Mouse (Mus musculus) hindbrain, embryonic 13.5 days (tissue): ENCODE measurements around the gene Tmem184a. TPM values are rescaled to one million over a fixed set of nuclear protein-coding genes. Genes with fewer than 3 reads are reported as not detected.

Experiments used
- ATAC-seq: fragments of 200-750 bp; cut with Nextera tagmentation; 2 replicates; pipeline ENCODE4 v1.8.0; 2017; ENCODE audit warnings: moderate TSS enrichment; ENCODE audit not compliant: low FRiP score
- H3K27ac ChIP-seq: fragments of 300-500 bp; sonication (generic); 2 replicates; pipeline ENCODE4 v1.5.1; 2015; ENCODE audit warnings: inconsistent platforms, mild to moderate bottlenecking, moderate library complexity
- H3K27me3 ChIP-seq: fragments of 300-500 bp; sonication (generic); 2 replicates; pipeline ENCODE4 v1.6.1; 2015; ENCODE audit warnings: mild to moderate bottlenecking, inconsistent platforms
- H3K36me3 ChIP-seq: fragments of 300-500 bp; sonication (generic); 2 replicates; pipeline ENCODE4 v1.6.1; 2015; ENCODE audit warnings: mild to moderate bottlenecking, inconsistent platforms
- H3K4me1 ChIP-seq: fragments of 300-500 bp; sonication (generic); replicated peaks from 2 replicates; pipeline ENCODE4 v1.6.1; 2015; ENCODE audit warnings: inconsistent platforms
- H3K4me2 ChIP-seq: fragments of 300-500 bp; sonication (generic); 2 replicates; pipeline ENCODE4 v1.6.1; 2015; ENCODE audit warnings: inconsistent platforms, mild to moderate bottlenecking, moderate library complexity
- H3K4me3 ChIP-seq: fragments of 300-500 bp; sonication (generic); 2 replicates; pipeline ENCODE4 v1.5.1; 2015; ENCODE audit warnings: mild to moderate bottlenecking, inconsistent platforms
- H3K9ac ChIP-seq: fragments of 300-500 bp; sonication (generic); 2 replicates; pipeline ENCODE4 v1.6.1; 2015; ENCODE audit warnings: mild to moderate bottlenecking, inconsistent platforms
- H3K9me3 ChIP-seq: fragments of 300-500 bp; sonication (generic); 2 replicates; pipeline ENCODE4 v1.6.1; 2016; ENCODE audit warnings: inconsistent platforms
- WGBS: fragments of 180-500 bp; shearing (Covaris S2); methylation state at CpG from one replicate; pipeline ENCODE4 v1.1.7; 2015; 5-methylcytosine and 5-hydroxymethylcytosine counted together
- polyA plus RNA-seq: library from polyadenylated mRNA; unstranded; fragments of >200 nt; fragmentation: Nextera tagmentation; extraction: Ambion mirVana; gene quantifications from 2 replicates; pipeline ENCODE4 v1.2.1, GENCODE M21; 2015

Tmem184a gene
- polyA plus RNA-seq, 1 experiment from 2014 or later: 0.12 TPM

DNA sequence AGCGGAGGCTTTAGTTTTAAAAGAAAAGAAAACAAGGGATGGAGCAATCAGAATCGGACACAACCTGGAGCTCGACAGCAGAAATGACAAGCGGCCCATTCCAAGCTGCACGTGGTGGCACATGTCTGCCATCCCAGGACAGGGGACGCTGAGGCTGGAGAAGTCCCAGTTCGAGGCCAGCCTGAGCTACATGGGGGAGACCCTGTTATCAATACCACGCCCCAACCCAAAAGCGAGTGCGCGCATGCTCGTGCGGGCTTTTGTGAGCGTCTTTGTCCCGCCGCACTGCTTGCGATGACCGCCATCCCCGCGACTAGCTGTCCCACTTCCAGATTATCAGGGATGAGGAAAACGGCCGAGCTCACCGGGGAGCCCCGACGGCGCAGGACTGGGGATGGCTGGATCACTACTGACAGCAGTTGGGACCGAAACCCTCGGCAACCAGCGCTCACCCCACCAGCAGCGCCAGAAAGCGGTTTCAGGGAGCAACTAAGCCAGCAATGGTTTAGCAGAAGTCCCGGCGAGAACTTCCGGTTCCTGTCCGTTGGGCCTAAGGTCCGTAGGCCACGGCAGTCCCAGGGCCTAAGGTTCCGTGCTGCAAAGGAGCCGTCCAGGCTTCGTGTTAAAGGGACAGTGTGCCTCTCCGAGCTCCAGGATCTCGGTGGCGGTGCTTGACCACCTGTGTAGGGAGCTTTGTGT is 6.8 kb upstream of the Tmem184a start, which contains the start of the genes Gm26938 and Psmg3:
Gm26938 (minus strand) TSS at position 51 of the 699 bp plus-strand sequence.
Psmg3 (minus strand) TSS at position 529 of the 699 bp plus-strand sequence.
- under 1% methylated on average over 43 of the region's 43 CpGs for WGBS
- Histone ChIP-seq H3K4me3 (peak within 1 kb of the TSS; percentile 69), H3K36me3 (peaks cover 29% of the 10 kb centered on the region), H3K4me1 (peaks cover 21% of the 10 kb centered on the region), H3K4me2 (peak within 1 kb of the TSS; percentile 94), H3K27me3 (0 out of 2 replicates have a peak, but pooled peaks cover 4% of the 10 kb centered on the region), H3K9me3 (no peaks in the 10 kb centered on the region), H3K9ac (peak within 1 kb of the TSS; percentile 80), H3K27ac (peak within 1 kb of the TSS; percentile 83)
- ATAC-seq: peak; percentile 86

DNA sequence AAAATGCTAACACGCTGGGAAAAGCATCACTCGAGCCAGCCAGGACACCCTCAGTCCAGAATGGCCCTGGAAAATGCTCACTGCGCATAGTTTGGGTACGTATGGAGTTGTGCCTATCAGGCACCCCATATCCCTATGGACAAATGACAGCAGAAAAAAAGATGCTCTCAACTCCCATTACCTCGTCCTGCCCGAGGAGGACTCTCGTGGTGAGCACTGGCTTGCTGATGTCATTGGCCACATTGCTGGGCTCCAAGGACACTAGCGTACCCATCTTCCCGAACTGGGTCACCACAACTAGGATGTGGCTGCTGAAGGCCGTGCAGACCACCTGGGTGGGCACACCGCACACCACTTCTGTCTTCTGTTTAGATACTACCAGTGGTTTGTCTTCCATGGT is 6.2 kb upstream of the Tmem184a start:
- Histone ChIP-seq H3K9me3 (no peaks in the 10 kb centered on the region), H3K36me3 (peaks cover 31% of the 10 kb centered on the region), H3K27me3 (no peaks in the 10 kb centered on the region), H3K4me1 (peaks cover 21% of the 10 kb centered on the region), H3K27ac (peak overlapping the region; percentile 83; the same call in 1 of the 2 replicates), H3K4me2 (peak overlapping the region; percentile 94), H3K4me3 (peak overlapping the region; percentile 69), H3K9ac (peak overlapping the region; percentile 80)
- no peak; the same call in 1 of the 2 replicates for ATAC-seq
- WGBS: 51% methylated on average over 11 of the region's 11 CpGs

DNA sequence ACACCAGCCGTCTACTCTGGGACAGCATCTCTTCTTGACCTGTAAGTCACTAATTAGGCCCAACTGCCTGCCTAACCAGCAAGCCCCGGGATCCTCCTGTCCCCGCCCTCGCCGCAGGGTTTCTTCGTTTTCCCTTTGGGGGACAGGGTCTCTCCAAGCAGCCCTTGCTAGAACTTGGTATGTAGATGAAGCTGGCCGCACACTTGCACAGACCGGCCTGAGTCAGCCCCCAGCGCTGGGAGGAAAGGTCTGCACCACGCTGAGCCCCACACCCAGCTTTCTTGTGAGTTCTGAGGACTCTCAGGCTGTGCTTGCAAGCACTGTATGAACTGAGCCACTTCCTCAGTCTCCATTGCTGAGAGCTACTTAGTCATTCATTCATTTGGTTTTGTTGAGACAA is 4.8 kb upstream of the Tmem184a start:
- ATAC-seq: no peak
- Histone ChIP-seq H3K9me3 (no peaks in the 10 kb centered on the region), H3K4me1 (peaks cover 21% of the 10 kb centered on the region), H3K27ac (no peak overlapping the region), H3K4me2 (no peak overlapping the region; the same call in 1 of the 2 replicates), H3K27me3 (no peaks in the 10 kb centered on the region), H3K4me3 (no peak overlapping the region), H3K9ac (no peak overlapping the region), H3K36me3 (peaks cover 31% of the 10 kb centered on the region)
- 92% methylated on average over 10 of the region's 10 CpGs for WGBS

DNA sequence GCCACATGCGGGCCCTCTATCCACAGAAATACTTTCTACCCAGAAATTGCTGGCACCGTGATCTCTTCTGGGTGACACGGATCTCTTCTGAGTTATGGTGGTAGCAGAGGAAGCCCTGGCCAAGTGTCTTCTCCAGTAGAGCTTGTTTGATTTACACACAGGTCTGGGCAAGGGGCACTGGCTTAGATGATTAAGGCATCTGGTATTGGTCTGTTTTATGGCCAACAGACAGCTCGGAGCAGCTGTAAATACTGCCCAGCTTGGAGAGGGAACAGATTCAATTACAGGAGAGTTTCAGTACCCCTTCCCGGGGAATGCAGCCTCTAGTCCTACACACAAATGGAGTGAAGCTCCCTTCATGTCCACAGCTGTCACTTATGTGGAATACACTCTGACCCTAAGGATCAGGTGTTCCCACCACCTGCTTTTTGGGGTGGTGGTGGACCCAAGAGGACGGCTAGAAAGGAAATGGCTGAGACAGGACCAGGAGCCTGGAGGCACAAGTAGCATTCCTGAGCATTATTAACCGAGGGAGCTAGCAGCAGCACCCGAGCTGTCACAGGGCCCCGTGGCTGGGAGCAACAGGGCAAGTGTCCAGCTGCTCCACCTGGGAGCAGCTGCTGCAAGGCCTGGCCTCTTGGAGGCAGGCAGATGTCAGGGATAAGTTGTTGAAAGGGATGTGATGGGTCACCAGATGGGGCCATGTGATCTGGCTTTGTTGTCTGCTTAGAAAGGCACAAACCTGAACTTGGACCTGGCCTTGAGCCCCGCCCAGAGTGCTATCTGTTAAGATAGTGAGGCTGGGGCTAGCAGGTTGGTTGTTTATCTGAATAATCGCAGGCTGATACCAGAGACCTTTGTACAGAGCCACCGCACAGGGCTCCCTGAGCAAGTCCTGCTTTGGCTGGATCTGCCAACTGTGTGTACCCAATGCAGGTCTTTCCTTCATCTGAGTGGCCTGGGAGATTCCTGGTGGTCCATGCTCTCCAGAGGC is 2.0 kb upstream of the Tmem184a start:
- no peak overlapping the region for H3K4me3 ChIP-seq
- H3K27ac ChIP-seq: no peak overlapping the region
- H3K27me3 ChIP-seq: no peaks in the 10 kb centered on the region; the same call in 1 of the 2 replicates
- H3K9me3 ChIP-seq: no peaks in the 10 kb centered on the region
- H3K4me2 ChIP-seq: no peak overlapping the region
- no peak for ATAC-seq
- peaks cover 21% of the 10 kb centered on the region for H3K4me1 ChIP-seq
- 78% methylated on average over 12 of the region's 12 CpGs for WGBS
- H3K9ac ChIP-seq: no peak overlapping the region
- peaks cover 31% of the 10 kb centered on the region for H3K36me3 ChIP-seq

DNA sequence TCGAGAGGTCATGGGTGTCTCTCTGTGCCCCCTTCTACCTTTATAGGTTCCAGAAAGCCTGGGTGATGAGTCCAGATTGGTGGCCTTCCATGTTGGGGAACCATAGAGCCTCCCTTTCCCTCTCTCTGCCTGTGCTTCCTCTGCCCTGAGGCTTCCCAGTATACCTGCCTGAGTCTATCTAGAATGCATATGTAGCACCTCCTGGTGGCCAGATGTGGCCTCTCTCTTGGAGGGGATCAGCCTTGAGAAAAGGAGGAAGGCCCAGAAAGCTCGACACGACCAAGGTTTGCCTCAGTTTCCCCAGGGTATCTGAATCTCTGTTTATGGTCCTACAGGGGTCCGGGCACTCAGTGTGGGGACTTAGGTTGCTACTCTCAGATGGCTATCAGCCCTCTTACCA is 916 bp downstream of the Tmem184a start:
- H3K4me1 ChIP-seq: peaks cover 7% of the 10 kb centered on the region; the same call in 1 of the 2 replicates
- peaks cover 17% of the 10 kb centered on the region for H3K27me3 ChIP-seq
- ATAC-seq: no peak
- H3K4me2 ChIP-seq: no peak overlapping the region
- no peak overlapping the region for H3K9ac ChIP-seq
- no peak overlapping the region for H3K27ac ChIP-seq
- H3K4me3 ChIP-seq: no peak overlapping the region
- no peaks in the 10 kb centered on the region for H3K9me3 ChIP-seq
- peaks cover 25% of the 10 kb centered on the region for H3K36me3 ChIP-seq
- 58% methylated on average over 4 of the region's 4 CpGs for WGBS

DNA sequence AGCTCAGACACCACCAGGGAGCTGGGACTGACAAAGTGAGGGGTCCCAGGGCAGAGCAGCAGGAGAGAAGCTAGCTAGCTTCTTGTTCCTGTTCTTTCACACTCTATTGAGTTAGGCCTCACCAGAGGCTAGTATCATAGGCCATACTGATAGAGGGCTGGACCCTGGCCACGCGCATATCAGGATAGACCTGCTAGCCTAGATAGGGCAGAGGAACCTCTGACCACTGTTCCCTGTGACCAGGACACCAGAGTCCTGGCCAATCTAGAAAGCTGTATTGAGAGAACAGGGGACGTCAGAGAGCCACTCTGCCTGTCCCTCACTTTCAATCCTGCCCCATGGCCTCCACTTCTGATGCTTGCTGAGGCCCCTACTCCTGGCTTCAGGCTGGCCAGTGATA is 1.7 kb downstream of the Tmem184a start:
- Histone ChIP-seq H3K27me3 (peaks cover 24% of the 10 kb centered on the region), H3K4me2 (no peak overlapping the region), H3K36me3 (peaks cover 18% of the 10 kb centered on the region), H3K4me1 (0 out of 2 replicates have a peak, but pooled peaks cover 4% of the 10 kb centered on the region), H3K9me3 (no peaks in the 10 kb centered on the region), H3K27ac (no peak overlapping the region), H3K4me3 (no peak overlapping the region), H3K9ac (no peak overlapping the region)
- no peak for ATAC-seq
- 76% methylated on average over 3 of the region's 3 CpGs for WGBS

DNA sequence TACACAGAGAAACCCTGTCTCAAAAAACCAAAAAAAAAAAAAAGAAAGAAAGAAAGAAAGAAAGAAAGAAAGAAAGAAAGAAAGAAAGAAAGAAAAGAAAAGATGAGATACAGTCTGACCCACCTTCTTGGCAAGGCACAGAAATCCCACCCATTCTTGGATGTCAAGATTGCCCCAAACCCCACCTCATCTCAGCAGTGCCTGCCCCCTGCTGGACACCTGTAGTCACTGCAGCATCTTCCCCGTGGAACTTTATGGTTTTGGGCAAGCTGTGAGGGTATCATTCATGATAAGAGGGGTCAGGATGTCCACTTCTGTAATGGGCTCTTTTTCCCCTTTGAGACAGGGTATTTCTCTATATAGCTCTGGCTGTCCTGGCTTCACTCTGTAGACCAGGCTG is 2.4 kb downstream of the Tmem184a start:
- WGBS: 5% methylated on average over 1 of the region's 1 CpGs

DNA sequence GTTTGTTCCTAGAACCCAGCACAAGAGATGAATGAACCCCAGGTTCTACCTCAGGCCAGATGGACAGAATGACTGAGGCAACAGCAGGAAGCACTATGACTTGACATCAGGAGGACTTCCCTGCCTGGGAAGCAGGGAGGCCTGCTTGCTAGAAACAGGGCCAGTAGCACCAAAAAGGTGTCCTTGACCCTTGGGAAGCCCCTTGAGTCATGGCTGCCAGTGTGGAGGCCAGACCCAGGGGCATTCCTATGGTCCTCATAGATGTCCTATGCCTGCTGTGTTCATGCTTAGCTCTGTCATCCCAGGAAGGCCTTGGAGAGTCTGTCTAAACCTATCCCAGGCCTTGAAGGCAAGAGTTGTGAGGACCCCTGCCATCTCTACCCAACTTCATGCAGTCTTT is 3.3 kb downstream of the Tmem184a start:
- H3K9ac ChIP-seq: no peak overlapping the region
- peaks cover 41% of the 10 kb centered on the region for H3K27me3 ChIP-seq
- H3K4me3 ChIP-seq: no peak overlapping the region
- no peak overlapping the region for H3K27ac ChIP-seq
- H3K36me3 ChIP-seq: peaks cover 2% of the 10 kb centered on the region
- no peak overlapping the region for H3K4me2 ChIP-seq
- no peak for ATAC-seq
- no peaks in the 10 kb centered on the region for H3K9me3 ChIP-seq
- H3K4me1 ChIP-seq: 0 out of 2 replicates have a peak, but pooled peaks cover 4% of the 10 kb centered on the region

More for the DNA sequence above, 2.4 kb downstream of the Tmem184a start:
- no peak overlapping the region for H3K4me2 ChIP-seq
- H3K4me3 ChIP-seq: no peak overlapping the region
- H3K36me3 ChIP-seq: peaks cover 10% of the 10 kb centered on the region
- no peak overlapping the region for H3K9ac ChIP-seq
- no peak for ATAC-seq
- H3K27me3 ChIP-seq: peaks cover 32% of the 10 kb centered on the region
- H3K9me3 ChIP-seq: no peaks in the 10 kb centered on the region
- H3K4me1 ChIP-seq: 0 out of 2 replicates have a peak, but pooled peaks cover 4% of the 10 kb centered on the region
- no peak overlapping the region for H3K27ac ChIP-seq

DNA sequence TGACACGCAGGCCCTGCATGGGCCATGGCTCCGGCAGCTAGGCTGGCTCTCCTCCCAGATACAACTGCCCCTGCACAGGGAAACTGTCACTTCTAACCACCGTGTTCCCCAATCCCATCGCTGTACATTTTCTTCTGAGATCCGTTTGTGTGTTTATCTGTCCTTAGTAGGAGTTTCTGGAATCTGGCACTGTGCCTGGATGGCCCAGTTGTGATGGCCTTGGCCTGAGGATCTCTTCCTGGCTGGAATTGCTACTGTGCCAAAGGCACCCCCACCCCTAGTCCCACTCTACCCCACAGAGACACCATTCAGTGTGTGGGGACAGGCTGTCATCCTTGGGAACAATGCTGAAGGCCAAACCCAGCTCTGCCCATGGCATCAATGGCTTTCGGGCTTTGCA is 3.8 kb downstream of the Tmem184a start:
- H3K4me1 ChIP-seq: 0 out of 2 replicates have a peak, but pooled peaks cover 4% of the 10 kb centered on the region
- WGBS: 77% methylated on average over 6 of the region's 6 CpGs
- peaks cover 42% of the 10 kb centered on the region for H3K27me3 ChIP-seq
- H3K4me2 ChIP-seq: no peak overlapping the region
- no peak overlapping the region for H3K9ac ChIP-seq
- no peaks in the 10 kb centered on the region; the same call in 1 of the 2 replicates for H3K36me3 ChIP-seq
- H3K9me3 ChIP-seq: no peaks in the 10 kb centered on the region
- H3K4me3 ChIP-seq: no peak overlapping the region
- no peak overlapping the region for H3K27ac ChIP-seq
- ATAC-seq: no peak

DNA sequence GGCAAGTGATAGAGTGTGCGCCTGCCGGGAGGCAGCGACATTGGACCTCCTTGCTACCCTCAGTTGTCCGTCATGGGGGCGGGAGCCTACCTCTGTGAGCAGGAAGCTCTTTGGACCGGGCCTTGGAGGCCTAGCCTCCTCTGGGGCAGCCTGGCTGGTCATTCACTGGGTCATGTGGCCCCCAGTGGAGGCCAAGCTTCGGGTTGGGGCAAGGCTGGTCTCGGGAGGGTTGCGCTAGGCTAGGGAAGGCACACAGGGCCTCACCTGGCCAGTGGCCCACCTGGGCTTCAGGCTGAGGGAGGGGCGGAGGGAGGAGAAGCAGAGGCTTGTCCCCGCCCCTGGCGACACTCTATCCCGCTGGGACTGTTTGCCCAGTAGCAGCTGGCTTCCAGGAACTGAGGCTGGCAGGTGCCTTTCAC is 5.7 kb downstream of the Tmem184a start:
- H3K4me1 ChIP-seq: 0 out of 2 replicates have a peak, but pooled peaks cover 4% of the 10 kb centered on the region
- no peaks in the 10 kb centered on the region for H3K9me3 ChIP-seq
- H3K36me3 ChIP-seq: no peaks in the 10 kb centered on the region
- no peak for ATAC-seq
- no peak overlapping the region for H3K4me3 ChIP-seq
- no peak overlapping the region for H3K4me2 ChIP-seq
- no peak overlapping the region for H3K27ac ChIP-seq
- no peak overlapping the region for H3K9ac ChIP-seq
- H3K27me3 ChIP-seq: peaks cover 46% of the 10 kb centered on the region
- 6% methylated on average over 13 of the region's 13 CpGs for WGBS

DNA sequence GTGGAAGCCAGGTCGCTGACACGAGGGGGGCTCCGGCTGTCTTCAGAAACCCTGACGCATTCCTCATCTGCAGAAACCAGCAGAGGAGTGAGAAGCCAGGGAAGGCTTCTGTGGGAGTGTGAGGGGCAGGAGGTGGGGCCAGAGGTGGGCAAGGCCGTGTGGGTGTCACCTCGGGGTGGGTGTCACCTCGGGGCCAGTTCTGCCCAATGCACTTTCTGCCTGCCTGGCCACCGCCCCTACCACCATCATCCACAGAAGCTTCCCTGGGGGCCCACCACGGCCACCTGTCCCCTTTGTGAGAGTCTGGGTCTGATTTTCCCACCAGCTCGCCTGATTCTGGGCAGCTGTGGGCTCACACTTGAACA is 6.6 kb downstream of the Tmem184a start:
- Histone ChIP-seq H3K9ac (no peak overlapping the region), H3K27ac (no peak overlapping the region), H3K4me3 (no peak overlapping the region), H3K27me3 (peaks cover 47% of the 10 kb centered on the region), H3K4me2 (no peak overlapping the region), H3K36me3 (no peaks in the 10 kb centered on the region), H3K4me1 (0 out of 2 replicates have a peak, but pooled peaks cover 4% of the 10 kb centered on the region), H3K9me3 (no peaks in the 10 kb centered on the region)
- no peak for ATAC-seq
- WGBS: 50% methylated on average over 10 of the region's 10 CpGs
